Mouse (Mus musculus) CH12.LX (cell line): ENCODE results near the gene Trappc4. TPM values are rescaled to one million over a fixed set of nuclear protein-coding genes. Genes with fewer than 3 reads are reported as not detected.

Experiments used
- DNase-seq: peaks from one replicate; pipeline ENCODE4 v3.0.0-alpha.2; 2013; ENCODE audit errors: extremely low read depth
- H3K27ac ChIP-seq: 2 replicates; pipeline ENCODE4 v1.5.1; 2012; ENCODE audit warnings: low read depth, mild to moderate bottlenecking, control low read depth, moderate library complexity; ENCODE audit not compliant: insufficient read depth
- H3K27me3 ChIP-seq: replicated peaks from 2 replicates; pipeline ENCODE3; 2012; ENCODE audit warnings: inconsistent platforms
- H3K36me3 ChIP-seq, 2 experiments: replicated peaks in 1 of 2; 2 replicates each; pipeline versions ENCODE3 to v1.6.1; 2012; ENCODE audit warnings: inconsistent platforms in 1 of 2, low read length in 1 of 2, mild to moderate bottlenecking in 1 of 2, mixed read lengths in 1 of 2, moderate library complexity in 1 of 2; ENCODE audit not compliant: control insufficient read depth in 1 of 2, insufficient read depth in 1 of 2
- H3K4me1 ChIP-seq, 2 experiments: 2 replicates each; pipeline ENCODE4 v1.6.1; 2012; ENCODE audit warnings: inconsistent platforms in 1 of 2, moderate library complexity in 1 of 2; ENCODE audit not compliant: insufficient read depth in 2 of 2, control insufficient read depth in 1 of 2
- H3K4me2 ChIP-seq: 2 replicates; pipeline ENCODE4 v1.6.1; 2012; ENCODE audit warnings: low read depth, mild to moderate bottlenecking, control low read depth; ENCODE audit not compliant: poor library complexity, insufficient read depth, severe bottlenecking
- H3K4me3 ChIP-seq, 3 experiments: fragments of 150-350 bp in 1 of 3; sonication (generic) in 1 of 3; replicated peaks in 1 of 3; 2 replicates each; pipeline versions ENCODE3 to v1.5.1; 2011 to 2012; ENCODE audit warnings: low read depth in 2 of 3, low read length in 2 of 3, mild to moderate bottlenecking in 2 of 3, moderate library complexity in 2 of 3, control low read depth in 1 of 3, improper control_type of control experiment in 1 of 3, inconsistent platforms in 1 of 3, mixed read lengths in 1 of 3; ENCODE audit not compliant: poor library complexity in 1 of 3
- H3K79me2 ChIP-seq: replicated peaks from 2 replicates; pipeline ENCODE4 v1.6.1; 2012; ENCODE audit warnings: mild to moderate bottlenecking, moderate library complexity; ENCODE audit not compliant: control insufficient read depth, poor library complexity, insufficient read depth, severe bottlenecking; ENCODE audit errors: extremely low read depth
- H3K9ac ChIP-seq: 2 replicates; pipeline ENCODE4 v1.6.1; 2012; ENCODE audit warnings: low read depth, mild to moderate bottlenecking, control low read depth, moderate library complexity; ENCODE audit not compliant: insufficient read depth
- H3K9me3 ChIP-seq: replicated peaks from 2 replicates; pipeline ENCODE3; 2012; ENCODE audit warnings: low read length, inconsistent platforms, mixed read lengths
- BHLHE40 ChIP-seq: IDR thresholded peaks from 2 replicates; pipeline ENCODE4 v1.6.1; 2011; ENCODE audit warnings: mild to moderate bottlenecking, low read depth, low read length, improper control_type of control experiment
- CHD1 ChIP-seq: IDR thresholded peaks from 2 replicates; pipeline ENCODE4 v1.6.1; 2012; ENCODE audit warnings: low read depth, low read length, improper control_type of control experiment, inconsistent platforms
- CHD2 ChIP-seq: IDR thresholded peaks from 2 replicates; pipeline ENCODE4 v1.6.1; 2011; ENCODE audit warnings: low read length, improper control_type of control experiment
- CTCF ChIP-seq, 2 experiments: IDR thresholded peaks in 1 of 2; conservative IDR thresholded peaks in 1 of 2; 2 replicates each; pipeline ENCODE4 v1.5.1; 2011 to 2012; ENCODE audit warnings: low read depth in 2 of 2, low read length in 2 of 2, improper control_type of control experiment in 1 of 2, inconsistent platforms in 1 of 2, mild to moderate bottlenecking in 1 of 2, moderate library complexity in 1 of 2
- ELF1 ChIP-seq: IDR thresholded peaks from 2 replicates; pipeline ENCODE4 v1.6.1; 2014; ENCODE audit warnings: low read depth, mild to moderate bottlenecking, inconsistent platforms, low read length, improper control_type of control experiment
- EP300 ChIP-seq: IDR thresholded peaks from 2 replicates; pipeline ENCODE4 v1.6.1; 2011; ENCODE audit warnings: low read length, improper control_type of control experiment
- ETS1 ChIP-seq: conservative IDR thresholded peaks from 2 replicates; pipeline ENCODE4 v1.6.1; 2012; ENCODE audit warnings: low read depth, mild to moderate bottlenecking, inconsistent platforms, low read length, improper control_type of control experiment, moderate library complexity
- GABPA ChIP-seq: IDR thresholded peaks from 2 replicates; pipeline ENCODE4 v1.6.1; 2012; ENCODE audit warnings: low read depth, low read length, improper control_type of control experiment, inconsistent platforms; ENCODE audit not compliant: insufficient replicate concordance
- HCFC1 ChIP-seq: IDR thresholded peaks from 2 replicates; pipeline ENCODE4 v1.6.1; 2012; ENCODE audit warnings: low read depth, mild to moderate bottlenecking, inconsistent platforms, low read length, improper control_type of control experiment
- IRF4 ChIP-seq: IDR thresholded peaks from 2 replicates; pipeline ENCODE4 v1.6.1; 2014; ENCODE audit warnings: low read depth, mild to moderate bottlenecking, inconsistent platforms, low read length, improper control_type of control experiment
- JUND ChIP-seq: conservative IDR thresholded peaks from 2 replicates; pipeline ENCODE4 v1.6.1; 2011; ENCODE audit warnings: low read depth, low read length, improper control_type of control experiment
- MAFK ChIP-seq: IDR thresholded peaks from 2 replicates; pipeline ENCODE4 v1.6.1; 2011; ENCODE audit warnings: low read length, improper control_type of control experiment; ENCODE audit not compliant: insufficient replicate concordance
- MAX ChIP-seq: IDR thresholded peaks from 2 replicates; pipeline ENCODE4 v1.6.1; 2011; ENCODE audit warnings: low read length, improper control_type of control experiment
- MAZ ChIP-seq: IDR thresholded peaks from 2 replicates; pipeline ENCODE4 v1.6.1; 2012; ENCODE audit warnings: low read depth, mild to moderate bottlenecking, inconsistent platforms, low read length, improper control_type of control experiment, moderate library complexity
- MXI1 ChIP-seq: IDR thresholded peaks from 2 replicates; pipeline ENCODE4 v1.6.1; 2011; ENCODE audit warnings: mild to moderate bottlenecking, low read depth, low read length, improper control_type of control experiment
- MYC ChIP-seq: IDR thresholded peaks from 2 replicates; pipeline ENCODE4 v1.6.1; 2011; ENCODE audit warnings: low read depth, mild to moderate bottlenecking, improper control_type of control experiment, low read length
- NELFE ChIP-seq: IDR thresholded peaks from 2 replicates; pipeline ENCODE4 v1.6.1; 2011; ENCODE audit warnings: low read depth, low read length, improper control_type of control experiment
- NRF1 ChIP-seq: IDR thresholded peaks from 2 replicates; pipeline ENCODE4 v1.6.1; 2014; ENCODE audit warnings: low read depth, mild to moderate bottlenecking, inconsistent platforms, low read length, improper control_type of control experiment, moderate library complexity
- PAX5 ChIP-seq: IDR thresholded peaks from 2 replicates; pipeline ENCODE4 v1.6.1; 2012; ENCODE audit warnings: low read length, inconsistent platforms, mixed read lengths
- POLR2A ChIP-seq: IDR thresholded peaks from 2 replicates; pipeline ENCODE4 v1.6.1; 2011; ENCODE audit warnings: low read depth, mild to moderate bottlenecking, improper control_type of control experiment, low read length
- RAD21 ChIP-seq: IDR thresholded peaks from 2 replicates; pipeline ENCODE4 v1.6.1; 2011; ENCODE audit warnings: low read depth, mild to moderate bottlenecking, low read length, improper control_type of control experiment, moderate library complexity
- RCOR1 ChIP-seq: conservative IDR thresholded peaks from 2 replicates; pipeline ENCODE4 v1.6.1; 2012; ENCODE audit warnings: low read depth, mild to moderate bottlenecking, inconsistent platforms, low read length, improper control_type of control experiment
- SIN3A ChIP-seq: IDR thresholded peaks from 2 replicates; pipeline ENCODE4 v1.6.1; 2012; ENCODE audit warnings: low read length, improper control_type of control experiment, inconsistent platforms
- SMC3 ChIP-seq: IDR thresholded peaks from 2 replicates; pipeline ENCODE4 v1.6.1; 2011; ENCODE audit warnings: low read depth, low read length, improper control_type of control experiment
- UBTF ChIP-seq: IDR thresholded peaks from 2 replicates; pipeline ENCODE4 v1.6.1; 2012; ENCODE audit warnings: low read depth, mild to moderate bottlenecking, inconsistent platforms, low read length, improper control_type of control experiment, moderate library complexity
- USF1 ChIP-seq: IDR thresholded peaks from 2 replicates; pipeline ENCODE4 v1.6.1; 2014; ENCODE audit warnings: low read depth, mild to moderate bottlenecking, inconsistent platforms, low read length, improper control_type of control experiment
- USF2 ChIP-seq: conservative IDR thresholded peaks from 2 replicates; pipeline ENCODE4 v1.6.1; 2011; ENCODE audit warnings: low read depth, low read length, improper control_type of control experiment
- ZC3H11A ChIP-seq: IDR thresholded peaks from 2 replicates; pipeline ENCODE4 v1.6.1; 2012; ENCODE audit warnings: low read depth, mild to moderate bottlenecking, inconsistent platforms, low read length, improper control_type of control experiment
- ZMIZ1 ChIP-seq: IDR thresholded peaks from 2 replicates; pipeline ENCODE4 v1.6.1; 2012; ENCODE audit warnings: low read depth, mild to moderate bottlenecking, inconsistent platforms, low read length, improper control_type of control experiment
- ZNF384 ChIP-seq: IDR thresholded peaks from 2 replicates; pipeline ENCODE4 v1.6.1; 2012; ENCODE audit warnings: low read depth, low read length, improper control_type of control experiment, inconsistent platforms
- dilution Hi-C: fragments of 300-500 bp; cut with MboI; formaldehyde crosslinking; loops from 2 replicates; pipeline ENCODE4 v1.14.3; 2020; ENCODE audit warnings: low sequenced_read_pairs; ENCODE audit not compliant: extremely low pct_unique_long_range_greater_than_20kb, extremely low pct_ligation_motif_present
- in situ Hi-C: fragments of 300-500 bp; cut with MboI; formaldehyde crosslinking; loops from 3 replicates; pipeline ENCODE4 v1.14.3; 2019; ENCODE audit warnings: low sequenced_read_pairs, low pct_ligation_motif_present, low pct_unique_long_range_greater_than_20kb, mixed read lengths
- polyA plus RNA-seq: library from polyadenylated mRNA; unstranded; fragments of >175 nt; gene quantifications from 2 replicates; pipeline ENCODE4 v1.2.1, GENCODE M21; 2012; ENCODE audit warnings: low read depth; ENCODE audit not compliant: insufficient read length
- total RNA-seq, 2 experiments: library from RNA; depleted of rRNA; stranded (reverse); fragments of 300-350 nt in 1 of 2; fragments of >200 nt in 1 of 2; gene quantifications; 2 replicates each; pipeline ENCODE4 v1.2.3; 2012 to 2014

Trappc4 gene
- total and polyA plus RNA-seq, 3 experiments = 69.2 to 125 (median 81.3) TPM

GRCm38 (mm10) chr9:44398087-44398486, 9.3 kb downstream of the Trappc4 start:
- Histone ChIP-seq H3K27me3 (no peaks in the 10 kb centered on the region), H3K4me1 (peaks cover 10 to 75% of the 10 kb centered on the region in 2 experiments), H3K9ac (no peak overlapping the region), H3K79me2 (no peaks in the 10 kb centered on the region), H3K9me3 (no peaks in the 10 kb centered on the region), H3K4me3 (peak overlapping the region in 1 of 3 experiments; percentile 80), H3K36me3 (peaks cover 30 to 50% of the 10 kb centered on the region in 2 experiments), H3K4me2 (no peak overlapping the region), H3K27ac (no peak overlapping the region)
- no peak for DNase-seq
- dilution Hi-C loops = no loop called here
- in situ Hi-C loops = loop anchor here (5.0 kb wide), 1 partner anchor 56 kb away; the partner anchor contains the start of gene Hmbs
- no peak for TF ChIP-seq MXI1
- no peak for TF ChIP-seq USF2
- no peak for TF ChIP-seq NELFE
- no peak for TF ChIP-seq POLR2A
- TF ChIP-seq EP300 = no peak
- no peak for TF ChIP-seq SIN3A
- no peak for TF ChIP-seq CHD2
- no peak for TF ChIP-seq MAFK
- TF ChIP-seq ZNF384 = no peak
- TF ChIP-seq SMC3 = no peak
- TF ChIP-seq MAX = no peak
- TF ChIP-seq ELF1 = no peak

- H3K4me1 ChIP-seq = peaks cover 10 to 71% of the 10 kb centered on the region in 2 experiments
- in situ Hi-C loops (loop anchor here (5.0 kb wide), 1 partner anchor 55 kb away; the partner anchor contains the start of gene Hmbs), dilution Hi-C loops (no loop called here)
- DNase-seq = peak; percentile 97
- no peaks in the 10 kb centered on the region for H3K79me2 ChIP-seq
- peak within 1 kb of the TSS; percentile 64 for H3K9ac ChIP-seq
- H3K4me3 ChIP-seq = peak within 1 kb of the TSS; percentile 58 to 80 (median 64)
- peak within 1 kb of the TSS; percentile 81 for H3K4me2 ChIP-seq
- peaks cover 21 to 48% of the 10 kb centered on the region in 2 experiments for H3K36me3 ChIP-seq
- H3K9me3 ChIP-seq = no peaks in the 10 kb centered on the region
- peak within 1 kb of the TSS; percentile 15; the same call in 1 of the 2 replicates for H3K27ac ChIP-seq
- no peaks in the 10 kb centered on the region for H3K27me3 ChIP-seq
- TF ChIP-seq USF1 (peak; percentile 89), CTCF (conservative IDR thresholded peaks at IDR 0.05 in 1 of 2, IDR thresholded peaks at IDR 0.05 in 1 of 2; ENCODE audit: low read depth in 2 of 2, low read length in 2 of 2) (no peak; a peak in 1 of 4 replicates), NRF1 (peak; percentile 96), JUND (no peak), EP300 (no peak), MAFK (no peak), MYC (0 out of 2 replicates have a peak, but pooled peaks have one; percentile 13), ZMIZ1 (peak; percentile 91), HCFC1 (peak; percentile 64), UBTF (no peak), IRF4 (peak; percentile 8), RCOR1 (no peak), GABPA (no peak), ZNF384 (no peak), SIN3A (peak; percentile 68), POLR2A (peak; percentile 89), RAD21 (no peak), BHLHE40 (no peak), CHD1 (no peak), MAZ (no peak), ZC3H11A (no peak), ETS1 (0 out of 2 replicates have a peak, but pooled peaks have one; percentile 23), NELFE (peak; percentile 85), ELF1 (peak; percentile 92), PAX5 (no peak), SMC3 (no peak)
These were observed 10.6 kb downstream of the Trappc4 start, which contains the start of gene Slc37a4 for GRCm38 (mm10) chr9:44396684-44397411. Gene Slc37a4, plus strand, starts transcription at chr9:44396852.
